25 mouse cellular contexts compared by ENCODE assay signal in genomic region chr14:100134304-100134703, GRCm38 (mm10).
A peak's percentile ranks its signal among the peaks of the same experiment; 100 is the strongest.
DNase-seq lines count a peak whose midpoint lies in the region; ATAC-seq lines count a peak whose summit lies in the region.
"Had no signal": no experiment of that assay in that cellular context is flagged by ENCODE, and none has a peak within 500 bp of the region (broad histone marks: within the 10 kb centered on the region; RNA-seq: fewer than 3 reads in every experiment).

No protein-coding gene starts in this region.

- no peaks in the 10 kb centered on the region for H3K27me3 ChIP-seq in kidney, embryonic 14.5 days (ENCODE audit: control insufficient read depth, insufficient read depth, low read length)
- no peaks in the 10 kb centered on the region for H3K27me3 ChIP-seq in liver, embryonic 12.5 days (replicated peaks)
- H3K27me3 ChIP-seq in limb, embryonic 10.5 days (ENCODE audit: low read depth, poor library complexity, severe bottlenecking): no peaks in the 10 kb centered on the region
- H3K27me3 ChIP-seq: embryonic facial prominence, embryonic 13.5 days; forebrain, embryonic 12.5 days; limb, embryonic 12.5 days; neural tube, embryonic 13.5 days had no signal

- WGBS in kidney, embryonic 14.5 days: 23% methylated on average over 9 of the region's 9 CpGs
- WGBS in liver, embryonic 12.5 days (ENCODE audit: insufficient replicate concordance): 70% methylated on average over 9 of the region's 9 CpGs
- WGBS in limb, embryonic 10.5 days: 76% methylated on average over 9 of the region's 9 CpGs

- no peak overlapping the region for H3K27ac ChIP-seq in kidney, embryonic 14.5 days (ENCODE audit: low read depth, low read length)
- no peak overlapping the region for H3K27ac ChIP-seq in liver, embryonic 12.5 days
- no peak overlapping the region for H3K27ac ChIP-seq in limb, embryonic 10.5 days
- H3K27ac ChIP-seq: embryonic facial prominence, embryonic 13.5 days; forebrain, embryonic 12.5 days; hindbrain, embryonic 14.5 days; limb, embryonic 12.5 days; neural tube, embryonic 13.5 days had no signal

- H3K4me1 ChIP-seq in kidney, embryonic 14.5 days (ENCODE audit: control insufficient read depth, insufficient read depth, low read length): no peaks in the 10 kb centered on the region
- H3K4me1 ChIP-seq in liver, embryonic 12.5 days: no peaks in the 10 kb centered on the region
- H3K4me1 ChIP-seq in limb, embryonic 10.5 days: peaks cover 5% of the 10 kb centered on the region; the same call in 1 of the 2 replicates
- H3K4me1 ChIP-seq: forebrain, embryonic 12.5 days; limb, embryonic 12.5 days had no signal

- no peak overlapping the region for H3K9ac ChIP-seq in kidney, embryonic 14.5 days (ENCODE audit: low read depth, low read length)
- H3K9ac ChIP-seq in liver, embryonic 12.5 days: no peak overlapping the region
- H3K9ac ChIP-seq: embryonic facial prominence, embryonic 13.5 days; forebrain, embryonic 12.5 days; hindbrain, embryonic 14.5 days; limb, embryonic 12.5 days; lung, embryonic 14.5 days; neural tube, embryonic 13.5 days had no signal

- H3K4me3 ChIP-seq in kidney, embryonic 14.5 days (ENCODE audit: low read length): no peak overlapping the region
- H3K4me3 ChIP-seq in liver, embryonic 12.5 days: no peak overlapping the region
- H3K4me3 ChIP-seq in limb, embryonic 10.5 days: no peak overlapping the region
- H3K4me3 ChIP-seq: embryonic facial prominence, embryonic 13.5 days; erythroblast, embryonic 14.5 days; forebrain, embryonic 12.5 days; limb, embryonic 12.5 days; neural tube, embryonic 13.5 days had no signal

- H3K9me3 ChIP-seq in kidney, embryonic 14.5 days (ENCODE audit: control insufficient read depth, low read length): no peaks in the 10 kb centered on the region
- no peaks in the 10 kb centered on the region for H3K9me3 ChIP-seq in liver, embryonic 12.5 days (replicated peaks)
- no peaks in the 10 kb centered on the region for H3K9me3 ChIP-seq in limb, embryonic 10.5 days (replicated peaks)
- H3K9me3 ChIP-seq: embryonic facial prominence, embryonic 13.5 days; forebrain, embryonic 12.5 days; limb, embryonic 12.5 days; neural tube, embryonic 13.5 days had no signal

- H3K4me2 ChIP-seq in kidney, embryonic 14.5 days (replicated peaks; ENCODE audit: low read depth, low read length): no peak overlapping the region
- no peak overlapping the region for H3K4me2 ChIP-seq in liver, embryonic 12.5 days
- H3K4me2 ChIP-seq: embryonic facial prominence, embryonic 13.5 days; forebrain, embryonic 12.5 days; hindbrain, embryonic 14.5 days; limb, embryonic 12.5 days; lung, embryonic 14.5 days; neural tube, embryonic 13.5 days had no signal

- no peaks in the 10 kb centered on the region for H3K36me3 ChIP-seq in kidney, embryonic 14.5 days (ENCODE audit: control insufficient read depth, insufficient read depth, low read length)
- no peaks in the 10 kb centered on the region for H3K36me3 ChIP-seq in liver, embryonic 12.5 days
- peaks cover 4% of the 10 kb centered on the region for H3K36me3 ChIP-seq in limb, embryonic 10.5 days
- H3K36me3 ChIP-seq: embryonic facial prominence, embryonic 13.5 days; forebrain, embryonic 12.5 days had no signal

- DNase-seq in kidney, adult 18-20 months: no peak
- peak; percentile 8 for DNase-seq in kidney, postnatal 14 days
- DNase-seq in mesoderm, embryonic 11.5 days (ENCODE audit: low read depth, low spot score): peak; percentile 13
- no peak for DNase-seq in natural killer cell, adult 2 months (ENCODE audit: low spot score in 2 of 2)
- DNase-seq in limb, embryonic 10.5 days (ENCODE audit: low spot score): no peak
- DNase-seq: adrenal gland, adult 2 months; B cell, adult 2 months; cerebellum, adult 11 months; cerebellum, adult 9-11 months; gastrocnemius, postnatal 36 days; heart, postnatal 4 days; lung, embryonic 14.5 days; midbrain, embryonic 14.5 days; retina, postnatal 1 day; right cerebral cortex, postnatal 4 days; thymus, adult 2 months had no signal

- ATAC-seq in kidney, embryonic 14.5 days (ENCODE audit: low FRiP score, low TSS enrichment): peak; percentile 73; the same call in 1 of the 2 replicates
- ATAC-seq in liver, embryonic 12.5 days: peak; percentile 67; the same call in 1 of the 2 replicates
- no peak for ATAC-seq in CD4-positive, CD25-positive, alpha-beta regulatory T cell, adult 4 months

Comparison
In these comparisons a context has a peak if more than half of its experiments do, and no peak if none do; other contexts are left out.
1. DNase-seq: peak in kidney, postnatal 14 days (single experiment) and mesoderm, embryonic 11.5 days (single experiment); none in kidney, adult 18-20 months (single experiment), natural killer cell, adult 2 months (0 of 2) and limb, embryonic 10.5 days (single experiment).